Mouse (Mus musculus): ENCODE data around the gene Akt2.

The Akt2 gene

GRCm38 (mm10) chr7:27657824-27658395, 66.6 kb downstream of the Akt2 start:
- in situ Hi-C loops (cut with MboI, MseI), result no loop called here

- in situ Hi-C loops (cut with MboI, MseI), result no loop called here
Observed at GRCm38 (mm10) chr7:27658712-27659663, 67.6 kb downstream of the Akt2 start.

GRCm38 (mm10) chr7:27662038-27662437, 70.7 kb downstream of the Akt2 start:
- in situ Hi-C loops (cut with MboI, MseI), result no loop called here

- in situ Hi-C loops (cut with MboI, MseI), result no loop called here
Observed at GRCm38 (mm10) chr7:27673064-27673574, 81.8 kb downstream of the Akt2 start.

- in situ Hi-C loops (cut with MboI, MseI), result no loop called here
Observed at GRCm38 (mm10) chr7:27673575-27674131, 82.3 kb downstream of the Akt2 start.

GRCm38 (mm10) chr7:27674195-27674521, 82.8 kb downstream of the Akt2 start:
- in situ Hi-C loops (cut with MboI, MseI), result no loop called here

- in situ Hi-C loops (cut with MboI, MseI), result no loop called here
Observed at GRCm38 (mm10) chr7:27674522-27675221, 83.3 kb downstream of the Akt2 start, which contains the start of gene Map3k10. TSS of gene Map3k10 (minus strand) at chr7:27674598.

- in situ Hi-C loops (cut with MboI, MseI), result no loop called here
Observed at GRCm38 (mm10) chr7:27675222-27675612, 83.9 kb downstream of the Akt2 start.

- in situ Hi-C loops (cut with MboI, MseI), result no loop called here
Observed at GRCm38 (mm10) chr7:27683218-27683617, 91.9 kb downstream of the Akt2 start.

- in situ Hi-C loops (cut with MboI, MseI), result no loop called here
Observed at GRCm38 (mm10) chr7:27685220-27685619, 93.9 kb downstream of the Akt2 start.

GRCm38 (mm10) chr7:27685681-27686080, 94.3 kb downstream of the Akt2 start:
- in situ Hi-C loops (cut with MboI, MseI), result no loop called here

- in situ Hi-C loops (cut with MboI, MseI), result no loop called here
Observed at GRCm38 (mm10) chr7:27687043-27687442, 95.7 kb downstream of the Akt2 start.

GRCm38 (mm10) chr7:27687836-27688235, 96.5 kb downstream of the Akt2 start:
- in situ Hi-C loops (cut with MboI, MseI), result no loop called here

GRCm38 (mm10) chr7:27688246-27688788, 97.0 kb downstream of the Akt2 start:
- in situ Hi-C loops (cut with MboI, MseI), result no loop called here

GRCm38 (mm10) chr7:27688815-27689612, 97.7 kb downstream of the Akt2 start, which contains the start of gene Zfp607b:
TSS of gene Zfp607b (plus strand) at chr7:27689340.
- in situ Hi-C loops (cut with MboI, MseI), result no loop called here
